Mouse (Mus musculus) liver, embryonic 15.5 days (tissue): ENCODE data around the gene Cerkl. TPM values are rescaled to one million over a fixed set of nuclear protein-coding genes. Genes with fewer than 3 reads are reported as not detected.
A peak's percentile ranks its signal among the peaks of the same experiment; 100 is the strongest.

Source experiments
- ATAC-seq: fragments of 200-750 bp; cut with Nextera tagmentation; 2 replicates; pipeline ENCODE4 v1.8.0; 2017; ENCODE audit warnings: moderate number of reproducible peaks, mild to moderate bottlenecking, moderate library complexity; ENCODE audit not compliant: insufficient read depth
- H3K27ac ChIP-seq: fragments of 300-500 bp; sonication (generic); replicated peaks from 2 replicates; pipeline ENCODE4 v1.5.1; 2015; ENCODE audit warnings: mild to moderate bottlenecking, inconsistent platforms
- H3K27me3 ChIP-seq: fragments of 300-500 bp; sonication (generic); 2 replicates; pipeline ENCODE4 v1.6.1; 2015; ENCODE audit warnings: mild to moderate bottlenecking, inconsistent platforms
- H3K36me3 ChIP-seq: fragments of 300-500 bp; sonication (generic); replicated peaks from 2 replicates; pipeline ENCODE4 v1.6.1; 2015; ENCODE audit warnings: moderate library complexity, mild to moderate bottlenecking, inconsistent platforms
- H3K4me1 ChIP-seq: fragments of 300-500 bp; sonication (generic); replicated peaks from 2 replicates; pipeline ENCODE4 v1.6.1; 2015; ENCODE audit warnings: inconsistent platforms
- H3K4me2 ChIP-seq: fragments of 300-500 bp; sonication (generic); 2 replicates; pipeline ENCODE4 v1.6.1; 2015; ENCODE audit warnings: moderate library complexity, mild to moderate bottlenecking, inconsistent platforms
- H3K4me3 ChIP-seq: fragments of 300-500 bp; sonication (generic); replicated peaks from 2 replicates; pipeline ENCODE4 v1.5.1; 2015; ENCODE audit warnings: mild to moderate bottlenecking, inconsistent platforms
- H3K9ac ChIP-seq: fragments of 300-500 bp; sonication (generic); 2 replicates; pipeline ENCODE4 v1.6.1; 2015; ENCODE audit warnings: moderate library complexity, mild to moderate bottlenecking, inconsistent platforms
- H3K9me3 ChIP-seq: fragments of 300-500 bp; sonication (generic); replicated peaks from 2 replicates; pipeline ENCODE4 v1.6.1; 2016; ENCODE audit warnings: inconsistent platforms
- WGBS: fragments of 180-500 bp; shearing (Covaris S2); methylation state at CpG from one replicate; pipeline ENCODE4 v1.1.7; 2015; ENCODE audit warnings: mixed read lengths; ENCODE audit not compliant: insufficient replicate concordance; 5-methylcytosine and 5-hydroxymethylcytosine counted together
- polyA plus RNA-seq: library from polyadenylated mRNA; unstranded; fragments of >200 nt; fragmentation: Nextera tagmentation; extraction: Ambion mirVana; gene quantifications from 2 replicates; pipeline ENCODE4 v1.2.1, GENCODE M21; 2015

Gene Cerkl
- polyA plus RNA-seq, 1 experiment from 2014 or later = 4.3 TPM

GRCm38 (mm10) chr2:79442906-79443305 is 13.7 kb downstream of the Cerkl start:
- no peaks in the 10 kb centered on the region for H3K9me3 ChIP-seq
- H3K4me1 ChIP-seq = no peaks in the 10 kb centered on the region
- ATAC-seq = no peak
- no peaks in the 10 kb centered on the region for H3K36me3 ChIP-seq
- WGBS = 63% methylated on average over 6 of the region's 6 CpGs
- H3K4me3 ChIP-seq = no peak overlapping the region
- H3K27ac ChIP-seq = no peak overlapping the region
- no peak overlapping the region for H3K9ac ChIP-seq
- no peak overlapping the region for H3K4me2 ChIP-seq
- H3K27me3 ChIP-seq = no peaks in the 10 kb centered on the region

- 89% methylated on average over 2 of the region's 2 CpGs for WGBS
- no peaks in the 10 kb centered on the region for H3K36me3 ChIP-seq
- ATAC-seq = no peak
- no peak overlapping the region for H3K27ac ChIP-seq
- no peak overlapping the region for H3K9ac ChIP-seq
- H3K9me3 ChIP-seq = no peaks in the 10 kb centered on the region
- no peaks in the 10 kb centered on the region for H3K27me3 ChIP-seq
- H3K4me3 ChIP-seq = no peak overlapping the region
- no peaks in the 10 kb centered on the region for H3K4me1 ChIP-seq
- H3K4me2 ChIP-seq = no peak overlapping the region
These were observed 14.4 kb downstream of the Cerkl start for GRCm38 (mm10) chr2:79442227-79442626.

GRCm38 (mm10) chr2:79430061-79430460 is 26.5 kb downstream of the Cerkl start:
- no peaks in the 10 kb centered on the region for H3K36me3 ChIP-seq
- H3K9ac ChIP-seq = no peak overlapping the region
- no peak overlapping the region for H3K4me2 ChIP-seq
- no peak for ATAC-seq
- H3K4me1 ChIP-seq = peaks cover 11% of the 10 kb centered on the region; the same call in 1 of the 2 replicates
- no peaks in the 10 kb centered on the region for H3K9me3 ChIP-seq
- H3K27ac ChIP-seq = no peak overlapping the region
- H3K27me3 ChIP-seq = peaks cover 26% of the 10 kb centered on the region
- no peak overlapping the region for H3K4me3 ChIP-seq

- peaks cover 11% of the 10 kb centered on the region; the same call in 1 of the 2 replicates for H3K4me1 ChIP-seq
- H3K9me3 ChIP-seq = no peaks in the 10 kb centered on the region
- no peaks in the 10 kb centered on the region for H3K36me3 ChIP-seq
- peak overlapping the region; percentile 69 for H3K4me2 ChIP-seq
- ATAC-seq = 0 out of 2 replicates have a peak, but pooled peaks have one; percentile 25
- no peak overlapping the region for H3K9ac ChIP-seq
- no peak overlapping the region for H3K4me3 ChIP-seq
- H3K27me3 ChIP-seq = peaks cover 26% of the 10 kb centered on the region
- 6% methylated on average over 6 of the region's 6 CpGs for WGBS
- H3K27ac ChIP-seq = no peak overlapping the region
These were observed 26.9 kb downstream of the Cerkl start for GRCm38 (mm10) chr2:79429650-79430049.

DNA sequence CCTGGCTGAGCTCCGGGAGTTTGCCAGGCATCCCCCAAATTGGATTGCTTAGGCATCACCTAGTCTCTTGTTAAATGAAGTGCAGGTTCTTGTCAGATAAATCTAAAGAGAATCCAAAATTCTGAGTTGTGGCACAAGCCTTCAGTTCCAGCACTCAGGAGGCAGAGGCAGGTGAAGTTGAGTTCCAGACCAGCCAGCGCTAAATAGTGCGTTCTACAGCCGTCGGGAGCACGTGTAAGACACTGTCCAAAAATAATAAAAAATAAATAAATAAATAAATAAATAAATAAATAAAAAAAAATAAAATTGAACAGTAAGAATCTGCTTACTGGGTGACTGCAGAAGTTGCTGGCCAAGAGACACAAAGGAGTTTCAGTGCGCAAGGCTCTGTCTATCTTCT is 27.5 kb downstream of the Cerkl start:
- Histone ChIP-seq H3K36me3 (no peaks in the 10 kb centered on the region), H3K4me3 (peak overlapping the region; percentile 56), H3K4me1 (peaks cover 11% of the 10 kb centered on the region; the same call in 1 of the 2 replicates), H3K4me2 (peak overlapping the region; percentile 69), H3K9ac (no peak overlapping the region), H3K27ac (no peak overlapping the region), H3K9me3 (no peaks in the 10 kb centered on the region), H3K27me3 (peaks cover 26% of the 10 kb centered on the region)
- no peak for ATAC-seq
- WGBS = 15% methylated on average over 7 of the region's 7 CpGs

DNA sequence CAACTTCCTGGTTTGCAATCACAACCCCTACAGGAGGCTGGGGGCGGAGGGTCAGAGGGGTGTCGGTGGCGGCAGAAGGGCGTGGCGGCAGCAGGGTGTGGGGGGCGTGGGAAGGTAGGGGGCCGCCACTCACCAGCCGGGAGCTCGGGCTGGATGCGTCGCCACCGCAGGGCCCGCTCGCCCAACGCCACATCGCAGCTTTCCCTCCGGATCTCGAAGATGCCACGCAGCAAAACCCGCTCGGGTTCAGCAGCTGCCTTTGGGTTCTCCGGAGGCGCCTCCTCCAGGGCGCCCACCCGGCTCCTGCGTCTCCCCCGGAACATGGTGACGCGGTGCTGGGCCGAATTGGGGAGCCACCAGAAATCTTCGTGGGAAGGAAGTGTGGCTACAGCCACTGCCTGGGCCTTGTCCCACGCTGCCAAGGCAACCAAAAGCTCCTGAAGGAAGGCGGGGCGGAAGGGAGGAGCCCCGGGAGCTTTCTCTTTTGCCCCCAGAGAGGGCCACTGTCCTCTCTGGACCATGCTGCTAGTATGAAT is 27.9 kb downstream of the Cerkl start:
- no peak for ATAC-seq
- peak overlapping the region; percentile 69 for H3K4me2 ChIP-seq
- under 1% methylated on average over 35 of the region's 35 CpGs for WGBS
- H3K9me3 ChIP-seq = no peaks in the 10 kb centered on the region
- H3K9ac ChIP-seq = no peak overlapping the region
- peak overlapping the region; percentile 56 for H3K4me3 ChIP-seq
- no peaks in the 10 kb centered on the region for H3K36me3 ChIP-seq
- H3K27me3 ChIP-seq = peaks cover 26% of the 10 kb centered on the region
- H3K27ac ChIP-seq = no peak overlapping the region
- H3K4me1 ChIP-seq = peaks cover 11% of the 10 kb centered on the region; the same call in 1 of the 2 replicates

DNA sequence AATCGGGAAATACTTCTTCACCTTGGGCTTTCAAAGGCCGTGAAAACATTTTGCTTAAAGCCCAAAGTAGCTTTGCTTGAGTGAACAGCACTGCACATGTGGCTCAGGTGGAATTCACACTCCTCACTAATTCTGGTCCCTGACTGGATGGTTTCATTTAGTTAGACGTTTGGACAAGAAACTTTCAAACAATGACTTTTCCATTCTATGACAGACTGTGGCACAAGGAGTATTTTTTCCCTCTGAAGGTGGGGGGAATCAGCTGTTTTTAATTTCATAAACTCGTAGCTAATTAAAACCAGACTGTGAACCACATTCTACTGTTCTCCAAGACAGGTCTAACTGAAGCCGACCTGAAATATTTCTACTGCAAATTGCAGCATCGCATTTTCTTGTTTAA is 28.6 kb downstream of the Cerkl start:
- ATAC-seq = no peak
- peaks cover 26% of the 10 kb centered on the region for H3K27me3 ChIP-seq
- H3K4me2 ChIP-seq = no peak overlapping the region
- H3K4me1 ChIP-seq = peaks cover 11% of the 10 kb centered on the region; the same call in 1 of the 2 replicates
- H3K4me3 ChIP-seq = no peak overlapping the region
- no peaks in the 10 kb centered on the region for H3K36me3 ChIP-seq
- no peaks in the 10 kb centered on the region for H3K9me3 ChIP-seq
- H3K9ac ChIP-seq = no peak overlapping the region
- 29% methylated on average over 6 of the region's 6 CpGs for WGBS
- no peak overlapping the region for H3K27ac ChIP-seq

- no peak for ATAC-seq
- no peak overlapping the region for H3K4me3 ChIP-seq
- H3K4me1 ChIP-seq = no peaks in the 10 kb centered on the region
- H3K4me2 ChIP-seq = no peak overlapping the region
- WGBS = 65% methylated on average over 6 of the region's 6 CpGs
- no peak overlapping the region for H3K9ac ChIP-seq
- no peaks in the 10 kb centered on the region for H3K36me3 ChIP-seq
- H3K27me3 ChIP-seq = no peaks in the 10 kb centered on the region
- H3K27ac ChIP-seq = no peak overlapping the region
- H3K9me3 ChIP-seq = no peaks in the 10 kb centered on the region
These were observed 34.9 kb downstream of the Cerkl start for GRCm38 (mm10) chr2:79421696-79422095.

- H3K27me3 ChIP-seq = no peaks in the 10 kb centered on the region
- H3K4me2 ChIP-seq = no peak overlapping the region
- no peaks in the 10 kb centered on the region for H3K9me3 ChIP-seq
- no peaks in the 10 kb centered on the region for H3K4me1 ChIP-seq
- 79% methylated on average over 7 of the region's 7 CpGs for WGBS
- H3K9ac ChIP-seq = no peak overlapping the region
- ATAC-seq = no peak
- no peaks in the 10 kb centered on the region for H3K36me3 ChIP-seq
- H3K4me3 ChIP-seq = no peak overlapping the region
- H3K27ac ChIP-seq = no peak overlapping the region
These were observed 42.1 kb downstream of the Cerkl start for GRCm38 (mm10) chr2:79414505-79414904.

- H3K9ac ChIP-seq = no peak overlapping the region
- WGBS = 67% methylated on average over 3 of the region's 3 CpGs
- H3K27ac ChIP-seq = no peak overlapping the region
- H3K4me3 ChIP-seq = no peak overlapping the region
- no peaks in the 10 kb centered on the region for H3K9me3 ChIP-seq
- no peak overlapping the region for H3K4me2 ChIP-seq
- H3K4me1 ChIP-seq = no peaks in the 10 kb centered on the region
- ATAC-seq = no peak
- no peaks in the 10 kb centered on the region for H3K36me3 ChIP-seq
- no peaks in the 10 kb centered on the region for H3K27me3 ChIP-seq
These were observed 45.7 kb downstream of the Cerkl start for GRCm38 (mm10) chr2:79410903-79411255.

GRCm38 (mm10) chr2:79410247-79410902 is 46.2 kb downstream of the Cerkl start:
- WGBS = 54% methylated on average over 15 of the region's 15 CpGs
- Histone ChIP-seq H3K36me3 (no peaks in the 10 kb centered on the region), H3K9ac (no peak overlapping the region), H3K4me1 (no peaks in the 10 kb centered on the region), H3K9me3 (no peaks in the 10 kb centered on the region), H3K4me3 (no peak overlapping the region), H3K27ac (no peak overlapping the region), H3K27me3 (no peaks in the 10 kb centered on the region), H3K4me2 (no peak overlapping the region)
- ATAC-seq = no peak
